Mouse (Mus musculus) ovary, adult 2 months (tissue): Measurements from ENCODE around the gene Ttll12. TPM values are rescaled to one million over a fixed set of nuclear protein-coding genes. Genes with fewer than 3 reads are reported as not detected.

Experiments
- polyA plus RNA-seq: library from polyadenylated mRNA; depleted of rRNA; stranded (reverse); fragments of >200 nt; gene quantifications from 2 replicates; pipeline ENCODE4 v1.2.3, GENCODE M21; 2012; rRNA removed

Gene Ttll12
- 53.4 and 54.2 TPM in 2 replicates for polyA plus RNA-seq

DNA sequence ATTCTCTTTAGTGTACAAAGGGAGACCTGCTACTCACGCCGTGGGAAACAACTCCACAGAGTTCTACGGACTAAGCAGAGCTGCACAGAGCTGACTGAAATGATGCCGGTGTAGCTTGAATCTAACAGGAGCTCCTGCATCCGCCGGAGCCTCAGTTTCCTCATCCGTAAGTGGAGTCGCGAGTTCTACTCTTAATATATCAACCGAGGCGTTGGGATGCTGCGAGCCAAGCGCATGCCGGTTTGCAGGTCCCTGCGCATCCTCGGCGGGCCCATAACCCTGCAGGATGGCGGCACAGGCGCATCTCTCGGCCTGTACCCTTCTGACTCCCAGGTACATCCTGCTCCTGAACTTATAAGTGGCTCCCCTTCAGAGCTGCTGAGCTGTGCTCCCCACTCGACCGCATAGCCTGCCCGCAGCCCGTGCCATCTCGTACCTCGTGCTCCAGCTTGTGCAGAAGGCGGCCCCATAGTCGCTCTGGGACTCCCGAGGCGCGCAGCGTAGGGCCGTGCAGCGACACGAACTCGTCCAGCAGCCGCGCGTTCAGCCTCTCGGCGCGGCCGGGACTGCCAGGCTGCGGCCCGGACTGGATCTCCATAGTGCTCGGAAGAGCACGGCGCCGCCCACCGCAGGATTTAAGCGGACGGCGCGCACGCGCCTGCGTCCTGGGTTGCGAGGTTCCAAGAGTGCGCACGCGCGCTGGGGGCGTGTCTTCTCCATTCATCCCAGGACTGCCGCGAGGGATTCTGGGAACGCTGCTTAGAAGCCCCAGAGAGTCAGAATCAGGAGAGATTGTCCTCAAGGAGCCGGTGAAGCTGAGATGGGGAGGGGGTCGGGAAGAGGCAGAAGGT lies at the start of gene Ttll12:
Gene Ttll12, minus strand, starts transcription at position 645 of the 851 bp plus-strand sequence.

DNA sequence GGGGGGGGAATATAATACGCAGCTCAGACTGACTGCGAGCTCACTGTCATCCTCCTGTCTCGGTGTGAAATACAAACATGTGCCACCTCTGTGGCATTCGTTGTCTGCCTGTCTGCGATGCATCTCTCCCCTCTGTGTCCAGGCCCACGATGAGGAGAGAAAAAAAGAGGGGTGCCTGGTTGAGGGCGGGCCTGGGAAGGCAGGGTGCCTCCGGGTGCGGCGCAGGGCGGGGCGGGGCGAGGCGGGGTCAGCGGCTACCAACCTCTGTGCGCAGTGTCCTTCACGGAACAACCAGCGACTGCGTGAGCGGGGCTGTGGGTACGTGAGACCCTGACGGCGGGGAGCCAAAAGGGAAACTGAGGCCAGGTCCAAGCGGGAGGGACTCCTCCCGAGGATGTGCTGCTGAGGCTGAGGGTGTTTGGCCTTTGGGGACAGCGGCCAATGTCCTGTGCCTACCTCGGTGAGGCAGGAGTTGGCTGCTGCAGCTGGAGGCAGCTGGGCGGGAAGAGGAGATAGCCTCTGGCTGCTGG lies 31.6 kb downstream of the Ttll12 start, which contains the start of the genes Tspo and Mcat:
Gene Tspo, plus strand, starts transcription at position 266 of the 530 bp plus-strand sequence.
Gene Mcat, minus strand, starts transcription at position 461 of the 530 bp plus-strand sequence.

DNA sequence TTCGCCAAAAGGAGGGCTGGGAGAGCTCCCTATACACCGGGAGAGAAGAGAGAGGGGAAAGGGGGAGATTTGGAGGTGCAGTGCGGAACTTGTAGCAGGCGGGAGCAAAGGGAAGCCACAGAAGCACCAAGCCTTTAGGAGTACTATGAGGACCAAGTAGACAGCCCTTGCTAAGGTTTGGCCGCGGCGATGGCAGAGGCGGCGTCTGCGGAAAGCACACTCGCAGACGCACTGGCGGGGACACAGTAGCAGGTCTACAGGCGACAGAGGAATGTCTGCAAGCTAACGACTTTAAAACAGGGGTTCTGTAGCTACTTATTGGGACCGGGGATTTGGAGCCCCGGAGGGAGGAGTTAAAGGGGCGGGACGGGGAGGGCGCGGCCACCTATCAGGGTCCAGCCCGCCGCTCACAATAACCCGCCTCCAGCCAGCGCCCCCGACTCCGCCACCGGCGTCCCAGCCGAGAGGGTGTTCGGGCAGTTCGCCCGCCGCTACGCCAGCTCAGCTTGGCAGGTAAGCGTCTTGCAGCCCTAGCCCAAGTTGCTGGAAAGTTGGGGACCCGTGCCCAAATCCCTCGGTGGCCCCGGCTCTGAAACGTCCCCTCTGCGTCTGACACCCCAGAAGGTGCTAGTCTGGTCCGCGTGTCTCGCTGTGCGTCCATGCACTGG lies 68.4 kb downstream of the Ttll12 start, which contains the start of gene Bik:
Gene Bik, plus strand, starts transcription at position 439 of the 668 bp plus-strand sequence.

Other genes starting within 250 kb of the Ttll12 start
- gene Arfgap3, start 244.9 kb downstream of the Ttll12 start, polyA plus RNA-seq, result 30.0 and 38.4 TPM in 2 replicates
- 39.3 and 50.0 TPM in 2 replicates for gene Pacsin2, start 130.6 kb downstream of the Ttll12 start, polyA plus RNA-seq
- gene Ttll1, start 84.3 kb downstream of the Ttll12 start, polyA plus RNA-seq, result 11.6 and 15.5 TPM in 2 replicates
- 14.3 and 15.9 TPM in 2 replicates for gene Bik, start 68.3 kb downstream of the Ttll12 start, polyA plus RNA-seq
- 411 and 432 TPM in 2 replicates for gene Tspo, start 31.6 kb downstream of the Ttll12 start, polyA plus RNA-seq
- gene Mcat, start 31.4 kb downstream of the Ttll12 start, polyA plus RNA-seq, result 44.7 and 74.2 TPM in 2 replicates
- gene Scube1, start 129.9 kb upstream of the Ttll12 start, polyA plus RNA-seq, result 27.4 and 29.4 TPM in 2 replicates
- 1.1 and 2.8 TPM in 2 replicates for gene Mpped1, start 184.3 kb upstream of the Ttll12 start, polyA plus RNA-seq